In the genomic region with DNA sequence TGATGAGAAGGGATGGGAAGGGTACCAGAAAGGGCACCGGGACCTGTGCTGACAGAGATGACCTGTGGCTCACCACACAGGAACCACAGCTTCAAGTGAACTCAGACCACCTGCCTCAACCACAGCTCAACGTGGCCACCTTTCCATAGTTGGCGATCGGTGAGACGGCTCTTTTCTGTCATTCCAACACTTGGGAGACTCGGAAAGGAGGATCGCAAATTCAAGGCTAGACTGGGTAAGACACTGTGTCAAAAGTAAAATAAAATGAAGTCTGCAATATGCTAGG, we compare ENCODE assay signal across 13 mouse cellular contexts. TPM values are rescaled to one million over a fixed set of nuclear protein-coding genes. Genes with fewer than 3 reads are reported as not detected.
DNase-seq lines count a peak whose midpoint lies in the region; ATAC-seq and TF ChIP-seq lines count a peak whose summit lies in the region.
"Had no signal": no experiment of that assay in that cellular context is flagged by ENCODE, and none has a peak within 500 bp of the region (broad histone marks: within the 10 kb centered on the region; RNA-seq: fewer than 3 reads in every experiment).

No protein-coding gene starts in this region.

- no peak for TF ChIP-seq CTCF in heart, adult 2 months (IDR thresholded peaks at IDR 0.05)
- TF ChIP-seq CTCF in bone marrow, adult 2 months (IDR thresholded peaks at IDR 0.05; ENCODE audit: control insufficient read depth, insufficient read depth, low read length): no peak

- no peak overlapping the region for H3K9ac ChIP-seq in heart, adult 2 months (ENCODE audit: low read depth, low read length)
- no peak overlapping the region for H3K9ac ChIP-seq in kidney, embryonic 16.5 days (replicated peaks; ENCODE audit: low read length)
- peak overlapping the region; percentile 21; the same call in 1 of the 2 replicates for H3K9ac ChIP-seq in liver, embryonic 15.5 days

- WGBS in heart, adult 2 months: 54% methylated on average over 7 of the region's 7 CpGs
- WGBS in kidney, embryonic 16.5 days: 69% methylated on average over 7 of the region's 7 CpGs
- 27% methylated on average over 7 of the region's 7 CpGs for WGBS in bone marrow, adult 2 months
- 55% methylated on average over 7 of the region's 7 CpGs for WGBS in liver, embryonic 15.5 days (ENCODE audit: insufficient replicate concordance)

- no peak overlapping the region for H3K4me2 ChIP-seq in kidney, embryonic 16.5 days (replicated peaks; ENCODE audit: low read depth, low read length)
- H3K4me2 ChIP-seq in liver, embryonic 15.5 days: peak overlapping the region; percentile 47; the same call in 1 of the 2 replicates

- H3K36me3 ChIP-seq in heart, adult 2 months (ENCODE audit: control insufficient read depth, insufficient read depth, low read length): no peaks in the 10 kb centered on the region; the same call in 1 of the 2 replicates
- H3K36me3 ChIP-seq in kidney, embryonic 16.5 days (ENCODE audit: insufficient read depth, low read length): no peaks in the 10 kb centered on the region
- H3K36me3 ChIP-seq in liver, embryonic 15.5 days (replicated peaks): no peaks in the 10 kb centered on the region

- H3K4me1 ChIP-seq in heart, adult 2 months (ENCODE audit: control insufficient read depth, insufficient read depth, low read length): peaks cover 39% of the 10 kb centered on the region
- H3K4me1 ChIP-seq in kidney, embryonic 16.5 days (ENCODE audit: insufficient read depth, low read length): peaks cover 66% of the 10 kb centered on the region
- peaks cover 20% of the 10 kb centered on the region for H3K4me1 ChIP-seq in bone marrow, adult 2 months (ENCODE audit: control insufficient read depth, insufficient read depth, low read length)
- peaks cover 92% of the 10 kb centered on the region for H3K4me1 ChIP-seq in liver, embryonic 15.5 days (replicated peaks)

- no peaks in the 10 kb centered on the region for H3K9me3 ChIP-seq in kidney, embryonic 16.5 days (ENCODE audit: low read length)
- no peaks in the 10 kb centered on the region for H3K9me3 ChIP-seq in liver, embryonic 15.5 days (replicated peaks)

- intact Hi-C loops in heart, adult 2 months (cut with DNase I): no loop called here

- peak overlapping the region; percentile 98 for H3K27ac ChIP-seq in heart, adult 2 months
- H3K27ac ChIP-seq in kidney, embryonic 16.5 days (ENCODE audit: low read length): peak overlapping the region; percentile 94
- peak overlapping the region; percentile 77 for H3K27ac ChIP-seq in bone marrow, adult 2 months (ENCODE audit: control insufficient read depth, insufficient read depth, low read depth, low read length, poor library complexity)
- peak overlapping the region; percentile 100 for H3K27ac ChIP-seq in liver, embryonic 15.5 days (replicated peaks)

- no peak overlapping the region for H3K4me3 ChIP-seq in heart, adult 2 months
- no peak overlapping the region for H3K4me3 ChIP-seq in kidney, embryonic 16.5 days (ENCODE audit: low read length)
- no peak overlapping the region for H3K4me3 ChIP-seq in bone marrow, adult 2 months (replicated peaks; ENCODE audit: control insufficient read depth, low read depth, low read length)
- no peak overlapping the region; the same call in 1 of the 2 replicates for H3K4me3 ChIP-seq in liver, embryonic 15.5 days (replicated peaks)

- ATAC-seq in kidney, embryonic 16.5 days (ENCODE audit: low FRiP score, low TSS enrichment): no peak
- no peak for ATAC-seq in liver, embryonic 15.5 days (ENCODE audit: insufficient read depth)

- no peak for TF ChIP-seq POLR2A in heart, adult 2 months (IDR thresholded peaks at IDR 0.05; ENCODE audit: insufficient read depth, low read depth, low read length)
- no peak for TF ChIP-seq POLR2A in bone marrow, adult 2 months (IDR thresholded peaks at IDR 0.05; ENCODE audit: borderline replicate concordance, control insufficient read depth, low read depth, low read length)

- no peaks in the 10 kb centered on the region for H3K27me3 ChIP-seq in heart, adult 2 months (ENCODE audit: control insufficient read depth, insufficient read depth, low read length)
- no peaks in the 10 kb centered on the region for H3K27me3 ChIP-seq in kidney, embryonic 16.5 days (ENCODE audit: insufficient read depth, low read length)
- no peaks in the 10 kb centered on the region for H3K27me3 ChIP-seq in liver, embryonic 15.5 days

- TF ChIP-seq EP300 in heart, adult 2 months (IDR thresholded peaks at IDR 0.05; ENCODE audit: insufficient read depth, low read depth, low read length): no peak

- H3K79me2 ChIP-seq in heart, adult 2 months (replicated peaks; ENCODE audit: control insufficient read depth, insufficient read depth, low read length): no peaks in the 10 kb centered on the region

- DNase-seq in heart, adult 2 months: no peak
- DNase-seq in heart, adult 18-20 months: no peak
- no peak for DNase-seq in kidney, postnatal 10 days
- no peak for DNase-seq in left cerebral cortex, adult 18-20 months (ENCODE audit: low spot score in 2 of 2)
- DNase-seq in frontal cortex, postnatal 14 days (ENCODE audit: low spot score in 2 of 2): no peak
- DNase-seq: cerebellum, adult 9-10 months had no signal

RNA-seq across cellular contexts. Expression of a gene that starts 0.7 kb away (rescaled TPM):
- 10 to 100 TPM; 42.9 to 56.6 TPM for total RNA-seq in heart, adult 2 months (2021)
- polyA plus RNA-seq in heart, adult 2 months (2012; rRNA removed): 62.4 and 77.0 TPM in 2 replicates
- total RNA-seq in heart, adult 18-20 months (2021): 10 to 100 TPM; 39.6 to 40.5 TPM
- polyA plus RNA-seq in kidney, embryonic 16.5 days (2015; fragmentation: Nextera tagmentation; extraction: Ambion mirVana): 6.6 and 6.7 TPM in 2 replicates
- 14.6 and 20.1 TPM in 2 replicates for polyA plus RNA-seq in bone marrow, adult 2 months (2011; ENCODE audit: insufficient read depth, insufficient read length, low replicate concordance, missing spikeins)
- 25.0 and 26.4 TPM in 2 replicates for polyA plus RNA-seq in liver, embryonic 15.5 days (2015; fragmentation: Nextera tagmentation; extraction: Ambion mirVana)
- 10 to 100 TPM; 10.6 to 13.0 TPM for total RNA-seq in left cerebral cortex, adult 18-20 months (2021)

RNA-seq across cellular contexts. Expression of a gene that starts 25.8 kb away (rescaled TPM):
- total RNA-seq in heart, adult 2 months (2021): not detected
- polyA plus RNA-seq in heart, adult 2 months (2012; rRNA removed): not detected in 2 replicates
- not detected for total RNA-seq in heart, adult 18-20 months (2021)
- polyA plus RNA-seq in kidney, embryonic 16.5 days (2015; fragmentation: Nextera tagmentation; extraction: Ambion mirVana): not detected in 2 replicates
- polyA plus RNA-seq in bone marrow, adult 2 months (2011; ENCODE audit: insufficient read depth, insufficient read length, low replicate concordance, missing spikeins): not detected in 2 replicates
- polyA plus RNA-seq in liver, embryonic 15.5 days (2015; fragmentation: Nextera tagmentation; extraction: Ambion mirVana): not detected in 2 replicates
- total RNA-seq in left cerebral cortex, adult 18-20 months (2021): not detected
- total RNA-seq: adrenal gland, postnatal 10 days; gastrocnemius, postnatal 10 days; left cerebral cortex, postnatal 36 days had no signal
- polyA plus RNA-seq: urinary bladder, adult 2 months had no signal

RNA-seq across cellular contexts. Expression of a gene that starts 26.9 kb away (rescaled TPM):
- total RNA-seq in heart, adult 2 months (2021): 1 to 10 TPM in 1 of 2 experiments, under 1 TPM in 1; 0.68 to 1.1 TPM
- polyA plus RNA-seq in heart, adult 2 months (2012; rRNA removed): 0.98 and 1.1 TPM in 2 replicates
- total RNA-seq in heart, adult 18-20 months (2021): under 1 TPM; 0.47 to 0.69 TPM
- 0.60 and 0.92 TPM in 2 replicates for polyA plus RNA-seq in kidney, embryonic 16.5 days (2015; fragmentation: Nextera tagmentation; extraction: Ambion mirVana)
- 0.88 and 4.0 TPM in 2 replicates for polyA plus RNA-seq in bone marrow, adult 2 months (2011; ENCODE audit: insufficient read depth, insufficient read length, low replicate concordance, missing spikeins)
- 1.9 and 2.4 TPM in 2 replicates for polyA plus RNA-seq in liver, embryonic 15.5 days (2015; fragmentation: Nextera tagmentation; extraction: Ambion mirVana)
- under 1 TPM in 1 of 2 experiments, not detected in 1; 0.33 TPM for total RNA-seq in left cerebral cortex, adult 18-20 months (2021)

RNA-seq across cellular contexts. Expression of a gene that starts 27.0 kb away (rescaled TPM):
- 10 to 100 TPM; 82.8 to 94.8 TPM for total RNA-seq in heart, adult 2 months (2021)
- 110 and 112 TPM in 2 replicates for polyA plus RNA-seq in heart, adult 2 months (2012; rRNA removed)
- 100 to 1,000 TPM in 1 of 2 experiments, 10 to 100 TPM in 1; 82.6 to 103 TPM for total RNA-seq in heart, adult 18-20 months (2021)
- 99.3 and 104 TPM in 2 replicates for polyA plus RNA-seq in kidney, embryonic 16.5 days (2015; fragmentation: Nextera tagmentation; extraction: Ambion mirVana)
- polyA plus RNA-seq in bone marrow, adult 2 months (2011; ENCODE audit: insufficient read depth, insufficient read length, low replicate concordance, missing spikeins): 27.6 and 39.3 TPM in 2 replicates
- polyA plus RNA-seq in liver, embryonic 15.5 days (2015; fragmentation: Nextera tagmentation; extraction: Ambion mirVana): 44.3 and 49.3 TPM in 2 replicates
- 10 to 100 TPM; 66.8 to 67.7 TPM for total RNA-seq in left cerebral cortex, adult 18-20 months (2021)

RNA-seq across cellular contexts. Expression of a gene that starts 44.7 kb away (rescaled TPM):
- 1 to 10 TPM; 1.4 to 1.5 TPM for total RNA-seq in heart, adult 2 months (2021)
- polyA plus RNA-seq in heart, adult 2 months (2012; rRNA removed): 2.0 and 4.9 TPM in 2 replicates
- 1 to 10 TPM; 1.1 to 1.3 TPM for total RNA-seq in heart, adult 18-20 months (2021)
- polyA plus RNA-seq in kidney, embryonic 16.5 days (2015; fragmentation: Nextera tagmentation; extraction: Ambion mirVana): 6.8 and 8.0 TPM in 2 replicates
- not detected in 2 replicates for polyA plus RNA-seq in bone marrow, adult 2 months (2011; ENCODE audit: insufficient read depth, insufficient read length, low replicate concordance, missing spikeins)
- polyA plus RNA-seq in liver, embryonic 15.5 days (2015; fragmentation: Nextera tagmentation; extraction: Ambion mirVana): 0.10 and 0.14 TPM in 2 replicates
- total RNA-seq in left cerebral cortex, adult 18-20 months (2021): 1 to 10 TPM; 2.8 to 3.0 TPM
